Mouse (Mus musculus) WW6 (cell line): ENCODE results near the gene Kif7.

Experiments used
- DNase-seq: peaks from one replicate; pipeline ENCODE4 v3.0.0-alpha.2; 2013; ENCODE audit warnings: low read depth, low spot score

Kif7 gene

GRCm38 (mm10) chr7:79727091-79727490 is 11.6 kb upstream of the Kif7 start:
- no peak for DNase-seq

- no peak for DNase-seq
These were observed 6.0 kb upstream of the Kif7 start for GRCm38 (mm10) chr7:79721386-79721977.

- no peak for DNase-seq
These were observed 4.7 kb downstream of the Kif7 start for GRCm38 (mm10) chr7:79710831-79711230.

GRCm38 (mm10) chr7:79710130-79710607 is 5.4 kb downstream of the Kif7 start:
- no peak for DNase-seq

- no peak for DNase-seq
These were observed 10.3 kb downstream of the Kif7 start for GRCm38 (mm10) chr7:79705210-79705609.

GRCm38 (mm10) chr7:79702755-79703154 is 12.8 kb downstream of the Kif7 start:
- no peak for DNase-seq

- DNase-seq: no peak
These were observed 19.0 kb downstream of the Kif7 start for GRCm38 (mm10) chr7:79696495-79696894.

GRCm38 (mm10) chr7:79680231-79680630 is 35.3 kb downstream of the Kif7 start:
- DNase-seq: no peak

GRCm38 (mm10) chr7:79679186-79679585 is 36.3 kb downstream of the Kif7 start:
- no peak for DNase-seq

GRCm38 (mm10) chr7:79670900-79671604 is 44.5 kb downstream of the Kif7 start:
- no peak for DNase-seq

GRCm38 (mm10) chr7:79666690-79667089 is 48.8 kb downstream of the Kif7 start:
- DNase-seq: no peak

- no peak for DNase-seq
These were observed 54.1 kb downstream of the Kif7 start for GRCm38 (mm10) chr7:79661253-79661890.

- no peak for DNase-seq
These were observed 55.0 kb downstream of the Kif7 start for GRCm38 (mm10) chr7:79660291-79661150.

- DNase-seq: peak; percentile 94
These were observed 55.8 kb downstream of the Kif7 start, which contains the start of gene Ticrr for GRCm38 (mm10) chr7:79659578-79660290. Ticrr (plus strand) TSS chr7:79660196.

- peak; percentile 71 for DNase-seq
These were observed 60.9 kb downstream of the Kif7 start for GRCm38 (mm10) chr7:79654586-79654985.

- peak; percentile 61 for DNase-seq
These were observed 61.3 kb downstream of the Kif7 start for GRCm38 (mm10) chr7:79654185-79654584.

- DNase-seq: no peak
These were observed 66.5 kb downstream of the Kif7 start for GRCm38 (mm10) chr7:79649005-79649404.
